Mouse (Mus musculus) C2C12 (cell line): ENCODE data around the gene Syt2.

ENCODE experiments used
- CEBPB ChIP-seq: IDR thresholded peaks from one replicate; pipeline ENCODE4 v1.6.1; 2011; ENCODE audit warnings: low read depth, mild to moderate bottlenecking, control low read depth, moderate library complexity
- CTCF ChIP-seq: IDR thresholded peaks from one replicate; pipeline ENCODE4 v1.5.1; 2011; ENCODE audit not compliant: control insufficient read depth, insufficient read depth, insufficient read length
- FOSL1 ChIP-seq: IDR thresholded peaks from one replicate; pipeline ENCODE4 v1.8.0; 2011; ENCODE audit warnings: mild to moderate bottlenecking, low read length; ENCODE audit not compliant: poor library complexity, insufficient read depth, severe bottlenecking
- MAX ChIP-seq: IDR thresholded peaks from one replicate; pipeline ENCODE4 v1.6.1; 2011; ENCODE audit warnings: mild to moderate bottlenecking, control low read depth
- MYOD1 ChIP-seq: IDR thresholded peaks from one replicate; pipeline ENCODE4 v1.6.1; 2011; ENCODE audit warnings: low read depth; ENCODE audit not compliant: control insufficient read depth, insufficient read length
- MYOG ChIP-seq: IDR thresholded peaks from one replicate; pipeline ENCODE4 v1.6.1; 2011; ENCODE audit not compliant: control insufficient read depth, insufficient read length; ENCODE audit errors: extremely low read depth
- USF1 ChIP-seq: IDR thresholded peaks from one replicate; pipeline ENCODE4 v1.6.1; 2011; ENCODE audit warnings: low read depth, mild to moderate bottlenecking, control low read depth, moderate library complexity

DNA sequence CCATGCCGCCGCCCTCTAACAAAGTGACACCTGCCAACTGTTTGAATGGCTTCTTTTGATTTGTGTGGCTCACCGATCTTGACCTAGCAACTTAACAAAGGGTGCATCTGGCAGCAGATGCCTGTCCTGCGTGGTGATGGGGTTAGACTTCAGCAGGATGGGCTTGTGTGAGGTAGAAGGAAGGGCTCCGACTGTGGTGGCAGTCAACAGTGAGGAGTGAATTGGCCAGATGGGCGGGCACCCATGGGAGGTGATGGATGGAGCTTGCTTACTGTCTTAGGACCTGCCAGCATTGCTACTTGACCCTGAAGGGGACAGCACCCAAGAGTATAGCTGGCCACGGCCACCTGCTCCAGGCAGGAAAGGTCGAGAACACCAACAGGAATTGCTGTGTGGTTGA, 67.7 kb downstream of the Syt2 start:
- no peak for TF ChIP-seq CTCF
- TF ChIP-seq CEBPB = no peak
- TF ChIP-seq USF1 = no peak
- no peak for TF ChIP-seq MYOG
- TF ChIP-seq MAX = no peak
- no peak for TF ChIP-seq FOSL1
- TF ChIP-seq MYOD1 = no peak
